ENCODE assay signal across 29 mouse cellular contexts in genomic region chr7:30895217-30895616, GRCm38 (mm10). TPM values are rescaled to one million over a fixed set of nuclear protein-coding genes. Genes with fewer than 3 reads are reported as not detected.
"Had no signal": no experiment of that assay in that cellular context is flagged by ENCODE, and none has a peak within 500 bp of the region (broad histone marks: within the 10 kb centered on the region; RNA-seq: fewer than 3 reads in every experiment).

No protein-coding gene starts in this region.

- ATAC-seq: inflammation-experienced regulatory T-cells, adult 6 months had no signal

- H3K27me3 ChIP-seq: kidney, embryonic 15.5 days; limb, embryonic 13.5 days; liver, embryonic 13.5 days had no signal

- H3K36me3 ChIP-seq: kidney, embryonic 15.5 days; limb, embryonic 10.5 days; limb, embryonic 13.5 days; liver, embryonic 13.5 days had no signal

- H3K27ac ChIP-seq: kidney, embryonic 15.5 days; limb, embryonic 10.5 days; limb, embryonic 13.5 days; liver, embryonic 13.5 days had no signal

- H3K4me2 ChIP-seq: kidney, embryonic 15.5 days; limb, embryonic 13.5 days; liver, embryonic 13.5 days; midbrain, embryonic 11.5 days had no signal

- DNase-seq: kidney, adult 11 months; kidney, adult 8-10 months; kidney, postnatal 10 days; kidney, postnatal 36 days; layer of hippocampus, postnatal 36 days; liver, embryonic 13.5 days; lung, adult 2 months; lung, postnatal 14 days; lung, postnatal 4 days; midbrain, embryonic 14.5 days; thymus, adult 18-20 months; thymus, postnatal 36 days had no signal

- H3K9me3 ChIP-seq: kidney, embryonic 15.5 days; limb, embryonic 10.5 days; limb, embryonic 13.5 days; liver, embryonic 13.5 days had no signal

- H3K4me3 ChIP-seq: kidney, embryonic 15.5 days; limb, embryonic 10.5 days; limb, embryonic 13.5 days; liver, embryonic 13.5 days had no signal

- H3K9ac ChIP-seq: kidney, embryonic 15.5 days; limb, embryonic 13.5 days; liver, embryonic 13.5 days had no signal

RNA-seq across cellular contexts. Expression of gene Cd22, which starts 15.1 kb away (rescaled TPM):
- total RNA-seq: layer of hippocampus, postnatal 10 days; layer of hippocampus, postnatal 36 days; left cerebral cortex, postnatal 25 days had no signal
- polyA plus RNA-seq: limb, embryonic 10.5 days; midbrain, embryonic 11.5 days; midbrain, embryonic 14.5 days; neural tube, embryonic 14.5 days had no signal

RNA-seq across cellular contexts. Expression of gene Mag, which starts 19.5 kb away (rescaled TPM):
- polyA plus RNA-seq: inflammation-experienced regulatory T-cells, adult 6 months; limb, embryonic 10.5 days had no signal

RNA-seq across cellular contexts. Expression of gene Hamp2, which starts 29.3 kb away (rescaled TPM):
- total RNA-seq: layer of hippocampus, adult 8-10 months; layer of hippocampus, postnatal 10 days; layer of hippocampus, postnatal 36 days; left cerebral cortex, postnatal 25 days; megakaryocyte progenitor cell, adult 5-6 weeks; megakaryocyte-erythroid progenitor cell, adult 5-6 weeks; midbrain, postnatal 0 days had no signal
- polyA plus RNA-seq: inflammation-experienced regulatory T-cells, adult 6 months; kidney, embryonic 15.5 days; limb, embryonic 10.5 days; limb, embryonic 13.5 days; liver, embryonic 13.5 days; lung, embryonic 16.5 days; midbrain, embryonic 11.5 days; midbrain, embryonic 14.5 days; midbrain, postnatal 0 days; neural tube, embryonic 11.5 days; neural tube, embryonic 14.5 days; stomach, embryonic 16.5 days; urinary bladder, adult 2 months had no signal

RNA-seq across cellular contexts. Expression of gene Ffar1, which starts 33.9 kb away (rescaled TPM):
- total RNA-seq: layer of hippocampus, adult 8-10 months; layer of hippocampus, postnatal 10 days; layer of hippocampus, postnatal 36 days; left cerebral cortex, postnatal 25 days; megakaryocyte progenitor cell, adult 5-6 weeks; midbrain, postnatal 0 days had no signal
- polyA plus RNA-seq: kidney, embryonic 15.5 days; limb, embryonic 10.5 days; limb, embryonic 13.5 days; liver, embryonic 13.5 days; lung, embryonic 16.5 days; midbrain, embryonic 11.5 days; midbrain, embryonic 14.5 days; midbrain, postnatal 0 days; neural tube, embryonic 11.5 days; neural tube, embryonic 14.5 days; urinary bladder, adult 2 months had no signal

RNA-seq across cellular contexts. Expression of gene Ffar3, which starts 39.2 kb away (rescaled TPM):
- total RNA-seq: layer of hippocampus, adult 8-10 months; layer of hippocampus, postnatal 10 days; layer of hippocampus, postnatal 36 days; left cerebral cortex, postnatal 25 days; megakaryocyte progenitor cell, adult 5-6 weeks; megakaryocyte-erythroid progenitor cell, adult 5-6 weeks; midbrain, postnatal 0 days had no signal
- polyA plus RNA-seq: limb, embryonic 10.5 days; limb, embryonic 13.5 days; liver, embryonic 13.5 days; lung, adult 2 months; lung, embryonic 16.5 days; midbrain, embryonic 11.5 days; midbrain, embryonic 14.5 days; midbrain, postnatal 0 days; neural tube, embryonic 11.5 days; neural tube, embryonic 14.5 days; testis, adult 2 months; urinary bladder, adult 2 months had no signal
